Mouse (Mus musculus) lung, adult 2 months (tissue): ENCODE measurements around the gene Asic2.

Source experiments
- CTCF ChIP-seq: fragments of 200-500 bp; IDR thresholded peaks from 2 replicates; pipeline ENCODE4 v1.5.1; 2011; ENCODE audit warnings: mild to moderate bottlenecking, low read length, control low read depth; ENCODE audit not compliant: insufficient read depth
- POLR2A ChIP-seq: fragments of 200-500 bp; IDR thresholded peaks from 2 replicates; pipeline ENCODE4 v1.6.1; 2011; ENCODE audit warnings: low read depth, mild to moderate bottlenecking, control low read depth, low read length, borderline replicate concordance; ENCODE audit errors: extremely low read depth

DNA sequence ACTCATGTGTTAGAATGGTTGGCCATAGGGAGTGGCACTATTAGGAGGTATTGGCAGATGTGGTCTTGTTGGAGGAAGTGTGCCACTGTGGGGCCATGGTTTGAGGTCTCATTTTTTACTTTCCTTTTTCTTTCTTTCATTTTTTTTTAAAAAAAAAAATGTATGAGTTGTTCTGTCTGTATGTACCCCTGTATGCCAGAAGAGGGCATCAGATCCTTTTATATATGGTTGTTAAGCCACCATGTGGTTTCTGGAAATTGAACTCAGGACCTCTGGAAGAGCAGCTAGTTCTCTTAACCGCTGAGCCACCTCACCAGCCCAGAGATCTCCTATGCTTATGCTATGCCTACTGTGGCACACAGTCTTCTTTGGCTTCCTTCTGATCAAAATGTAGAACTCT is 1129.5 kb downstream of the Asic2 start:
- TF ChIP-seq CTCF: no peak
- TF ChIP-seq POLR2A: no peak
